Mouse (Mus musculus) neutrophil, adult 5-6 weeks (primary cell): ENCODE data around the gene Tomm40. TPM values are rescaled to one million over a fixed set of nuclear protein-coding genes. Genes with fewer than 3 reads are reported as not detected.
"Not testable (repeated sequence)": the region's sequence is repeated elsewhere in the genome, so short reads cannot be mapped to it uniquely, and the experiment has no call there.

Experiments used
- ATAC-seq: fragments of 151-379, 151-347 bp; 2 replicates; pipeline ENCODE4 v1.8.0; 2017; ENCODE audit warnings: mild to moderate bottlenecking, moderate TSS enrichment; ENCODE audit not compliant: insufficient number of reproducible peaks, poor library complexity, low FRiP score, severe bottlenecking; ENCODE audit errors: extremely low read depth
- total RNA-seq: library from RNA; stranded (forward); fragments of 200-1000 nt; gene quantifications from 2 replicates; pipeline ENCODE4 v1.2.3, GENCODE M21; 2017

Tomm40 gene
- total RNA-seq, 1 experiment from 2014 or later = 22.2 TPM

- ATAC-seq = no peak
These were observed 21.8 kb downstream of the Tomm40 start for GRCm38 (mm10) chr7:19693421-19693820.

GRCm38 (mm10) chr7:19691873-19692865, 23.1 kb downstream of the Tomm40 start, which contains the start of gene Apoc1:
Gene Apoc1 (minus strand): TSS chr7:19692660.
- no peak for ATAC-seq

GRCm38 (mm10) chr7:19691434-19691833, 23.8 kb downstream of the Tomm40 start:
- ATAC-seq = no peak

- ATAC-seq = no peak
These were observed 24.4 kb downstream of the Tomm40 start for GRCm38 (mm10) chr7:19690845-19691244.

- no peak for ATAC-seq
These were observed 26.6 kb downstream of the Tomm40 start for GRCm38 (mm10) chr7:19688611-19689010.

GRCm38 (mm10) chr7:19688101-19688500, 27.1 kb downstream of the Tomm40 start:
- ATAC-seq = no peak

GRCm38 (mm10) chr7:19686927-19687583, 28.2 kb downstream of the Tomm40 start:
- ATAC-seq = not testable (repeated sequence)

- no peak for ATAC-seq
These were observed 28.7 kb downstream of the Tomm40 start for GRCm38 (mm10) chr7:19686521-19686920.

- ATAC-seq = no peak
These were observed 29.9 kb downstream of the Tomm40 start for GRCm38 (mm10) chr7:19685374-19685773.

GRCm38 (mm10) chr7:19683771-19684201, 31.5 kb downstream of the Tomm40 start:
- ATAC-seq = peak; percentile 43

GRCm38 (mm10) chr7:19682979-19683378, 32.3 kb downstream of the Tomm40 start:
- ATAC-seq = no peak

GRCm38 (mm10) chr7:19681202-19681694, 34.0 kb downstream of the Tomm40 start, which contains the start of the genes Gm44805 and Apoc4:
Gene Gm44805 (minus strand): TSS chr7:19681423.
Gene Apoc4 (minus strand): TSS chr7:19681479.
- ATAC-seq = no peak

- no peak for ATAC-seq
These were observed 34.5 kb downstream of the Tomm40 start for GRCm38 (mm10) chr7:19680702-19681101.

- no peak for ATAC-seq
These were observed 36.3 kb downstream of the Tomm40 start for GRCm38 (mm10) chr7:19678901-19679300.

GRCm38 (mm10) chr7:19677872-19678271, 37.4 kb downstream of the Tomm40 start, which contains the start of gene Apoc2:
Gene Apoc2 (minus strand): TSS chr7:19677941.
- no peak for ATAC-seq

GRCm38 (mm10) chr7:19676662-19677061, 38.6 kb downstream of the Tomm40 start:
- no peak for ATAC-seq

- ATAC-seq = 0 out of 2 replicates have a peak, but pooled peaks have one; percentile 33
These were observed 39.4 kb downstream of the Tomm40 start for GRCm38 (mm10) chr7:19675824-19676223.

GRCm38 (mm10) chr7:19673083-19673699, 42.0 kb downstream of the Tomm40 start:
- no peak for ATAC-seq

- ATAC-seq = no peak
These were observed 43.7 kb downstream of the Tomm40 start for GRCm38 (mm10) chr7:19671511-19671910.
